Comparison of ENCODE assay signal across 1 mouse cellular context in the genomic region with DNA sequence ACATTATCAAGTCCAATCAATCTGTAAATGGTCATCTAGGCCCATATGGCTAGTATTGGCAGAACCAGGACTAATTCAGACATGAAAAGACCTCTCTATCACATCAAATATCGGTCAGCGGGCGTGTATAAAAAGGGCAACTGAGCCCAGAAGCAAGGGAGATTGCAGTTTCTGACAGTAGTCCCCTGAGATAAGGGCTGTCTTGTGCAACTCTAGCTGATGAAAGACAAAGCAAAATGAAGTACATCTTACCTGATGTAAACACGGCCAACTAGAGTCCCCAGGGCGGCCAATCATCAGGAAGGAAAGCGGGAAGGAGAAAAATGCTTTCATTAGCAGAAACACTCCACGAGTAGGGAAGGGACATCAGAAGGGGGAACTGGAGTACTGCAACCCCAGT.
A peak's percentile ranks its signal among the peaks of the same experiment; 100 is the strongest.
TF ChIP-seq lines count a peak whose summit lies in the region.

No protein-coding gene starts in this region.

TF ChIP-seq in myocyte, 11 proteins besides CTCF, POLR2A, EP300 and RAD21:
- TF ChIP-seq CEBPB (IDR thresholded peaks at IDR 0.05; ENCODE audit: insufficient read depth, poor library complexity, severe bottlenecking): peak; percentile 66; the same call in 1 of the 2 replicates
- no peak for TF ChIP-seq SRF (IDR thresholded peaks at IDR 0.05; ENCODE audit: control insufficient read depth, insufficient read length, low read depth)
